Mouse (Mus musculus) cerebellum, adult 2 months (tissue): Measurements from ENCODE around the gene Kng2.
"Not testable (repeated sequence)": the region's sequence is repeated elsewhere in the genome, so short reads cannot be mapped to it uniquely, and the experiment has no call there.

Experiments used
- CTCF ChIP-seq: fragments of 200-500 bp; IDR thresholded peaks from 2 replicates; pipeline ENCODE4 v1.5.1; 2011; ENCODE audit warnings: low read depth, mild to moderate bottlenecking, control low read depth, low read length, moderate library complexity, borderline replicate concordance; ENCODE audit not compliant: insufficient read depth
- POLR2A ChIP-seq: fragments of 200-500 bp; IDR thresholded peaks from 2 replicates; pipeline ENCODE4 v1.6.1; 2011; ENCODE audit warnings: low read length, control low read depth, borderline replicate concordance; ENCODE audit not compliant: insufficient read depth

DNA sequence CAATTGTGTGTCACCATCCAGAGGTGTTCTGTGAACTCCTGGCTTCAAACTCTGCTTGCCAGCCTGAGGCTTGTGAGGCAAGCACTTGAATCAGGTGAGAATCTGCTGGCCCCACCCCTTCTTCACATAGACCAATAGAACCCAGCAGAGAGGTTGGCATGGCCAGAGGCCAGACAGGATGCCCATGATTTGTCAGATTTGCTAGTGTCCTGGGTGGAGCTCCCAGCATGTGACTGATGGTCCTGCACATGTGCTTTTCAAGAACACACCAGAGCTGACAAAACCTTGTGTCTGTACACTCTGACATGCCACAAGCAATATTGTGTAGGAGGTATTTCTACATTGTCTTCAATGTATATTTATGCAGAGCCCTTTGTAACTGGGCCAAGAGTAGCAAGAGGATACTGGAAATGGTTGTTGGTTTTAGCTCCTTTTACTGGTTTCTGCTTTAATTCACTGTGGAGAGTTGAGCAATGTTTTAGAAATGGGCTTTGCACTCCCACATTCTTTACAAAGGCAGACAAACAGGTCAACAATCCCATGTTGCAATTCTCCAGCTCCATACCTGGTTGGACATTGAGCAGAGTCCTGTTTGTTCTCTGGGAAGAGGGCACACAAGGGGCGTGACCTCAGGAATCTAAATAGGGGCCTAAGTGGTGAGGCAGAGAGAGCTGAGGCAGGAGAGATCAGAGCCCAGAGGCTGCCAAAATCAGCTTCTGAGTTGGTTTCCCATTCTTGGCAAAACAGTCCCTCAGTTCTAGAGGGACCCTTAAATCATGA lies 28.6 kb upstream of the Kng2 start, which contains the start of gene Kng1:
- TF ChIP-seq CTCF, POLR2A: not testable (repeated sequence)
